Mouse (Mus musculus): ENCODE data around the gene Wars. TPM values are rescaled to one million over a fixed set of nuclear protein-coding genes. Genes with fewer than 3 reads are reported as not detected.

The Wars gene
- polyA plus RNA-seq, 1 experiment from 2014 or later, result 113 TPM

GRCm38 (mm10) chr12:108928249-108928648, 34.3 kb upstream of the Wars start:
- Histone ChIP-seq H3K4me1 (peaks cover 45% of the 10 kb centered on the region), H3K27ac (peak overlapping the region; percentile 62; the same call in 1 of the 2 replicates), H3K4me3 (no peak overlapping the region), H3K9ac (no peak overlapping the region), H3K4me2 (replicated peaks) (no peak overlapping the region), H3K27me3 (no peaks in the 10 kb centered on the region), H3K36me3 (no peaks in the 10 kb centered on the region), H3K9me3 (replicated peaks) (no peaks in the 10 kb centered on the region)
- no peak for ATAC-seq (ENCODE audit: low FRiP score)
- 88% methylated on average over 2 of the region's 2 CpGs for WGBS

GRCm38 (mm10) chr12:108926606-108927111, 32.7 kb upstream of the Wars start:
- no peaks in the 10 kb centered on the region for H3K36me3 ChIP-seq
- no peaks in the 10 kb centered on the region for H3K9me3 ChIP-seq (replicated peaks)
- no peaks in the 10 kb centered on the region for H3K27me3 ChIP-seq
- peak overlapping the region; percentile 58 for H3K27ac ChIP-seq
- WGBS, result 34% methylated on average over 10 of the region's 11 CpGs
- H3K4me1 ChIP-seq, result peaks cover 34% of the 10 kb centered on the region
- ATAC-seq (ENCODE audit: low FRiP score), result 0 out of 2 replicates have a peak, but pooled peaks have one; percentile 54
- no peak overlapping the region for H3K9ac ChIP-seq
- no peak overlapping the region for H3K4me3 ChIP-seq
- no peak overlapping the region for H3K4me2 ChIP-seq (replicated peaks)

DNA sequence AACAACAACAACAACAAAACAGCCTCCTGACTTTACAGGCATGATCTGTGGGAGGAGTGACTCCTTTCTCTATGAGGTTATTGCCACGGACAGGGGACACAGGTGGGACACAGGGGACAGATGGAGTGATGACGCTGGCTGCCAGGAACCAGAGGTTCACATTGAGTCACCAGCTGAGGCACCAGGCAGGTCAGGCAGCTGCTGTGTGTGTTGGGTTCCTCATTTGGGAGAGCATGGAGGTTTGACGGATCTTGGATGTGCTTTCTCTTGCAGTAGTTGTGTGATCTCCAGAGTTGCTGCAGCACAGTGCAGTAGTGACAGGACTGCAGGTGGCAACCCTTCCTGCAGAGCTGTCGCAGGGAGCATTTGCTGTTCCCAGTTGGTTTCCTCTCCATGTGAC, 24.8 kb upstream of the Wars start:
- peak overlapping the region; percentile 57; the same call in 1 of the 2 replicates for H3K27ac ChIP-seq
- no peak overlapping the region for H3K9ac ChIP-seq
- H3K4me3 ChIP-seq, result no peak overlapping the region
- H3K27me3 ChIP-seq, result no peaks in the 10 kb centered on the region; the same call in 1 of the 2 replicates
- H3K36me3 ChIP-seq, result no peaks in the 10 kb centered on the region
- peaks cover 55% of the 10 kb centered on the region for H3K4me1 ChIP-seq
- ATAC-seq (ENCODE audit: low FRiP score), result no peak
- no peak overlapping the region for H3K4me2 ChIP-seq (replicated peaks)
- no peaks in the 10 kb centered on the region for H3K9me3 ChIP-seq (replicated peaks)
- 53% methylated on average over 4 of the region's 4 CpGs for WGBS

DNA sequence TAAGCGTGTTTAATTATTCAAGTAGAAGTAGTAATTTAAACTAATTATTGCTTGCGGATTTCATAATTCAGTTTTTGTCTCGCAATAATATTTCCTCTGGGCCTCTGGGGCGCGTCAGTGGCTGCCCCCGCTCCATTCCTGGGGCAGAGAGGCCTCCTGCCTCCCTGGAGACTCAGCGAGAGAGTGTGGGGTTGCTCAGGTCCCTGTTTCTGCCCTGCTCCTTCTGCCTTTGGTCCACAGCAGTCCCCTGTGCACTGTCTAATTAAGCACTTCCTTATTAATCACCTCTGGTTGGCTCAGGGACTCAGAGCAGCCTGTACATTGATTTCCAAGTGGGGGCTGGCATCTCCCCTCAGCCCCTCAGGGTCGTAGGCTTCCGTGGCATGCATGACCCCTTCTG, 23.5 kb upstream of the Wars start:
- 43% methylated on average over 9 of the region's 9 CpGs for WGBS
- Histone ChIP-seq H3K9ac (no peak overlapping the region), H3K4me3 (no peak overlapping the region), H3K27ac (peak overlapping the region; percentile 57), H3K4me1 (peaks cover 63% of the 10 kb centered on the region), H3K27me3 (no peaks in the 10 kb centered on the region; the same call in 1 of the 2 replicates), H3K36me3 (no peaks in the 10 kb centered on the region), H3K4me2 (replicated peaks) (no peak overlapping the region), H3K9me3 (replicated peaks) (no peaks in the 10 kb centered on the region)
- peak; percentile 37; the same call in 1 of the 2 replicates for ATAC-seq (ENCODE audit: low FRiP score)

- peak; percentile 69 for ATAC-seq (ENCODE audit: low FRiP score)
- Histone ChIP-seq H3K4me1 (peaks cover 70% of the 10 kb centered on the region), H3K36me3 (no peaks in the 10 kb centered on the region), H3K9me3 (replicated peaks) (no peaks in the 10 kb centered on the region), H3K27me3 (no peaks in the 10 kb centered on the region; the same call in 1 of the 2 replicates), H3K4me3 (no peak overlapping the region), H3K4me2 (replicated peaks) (no peak overlapping the region), H3K27ac (peak overlapping the region; percentile 46), H3K9ac (no peak overlapping the region)
- WGBS, result 41% methylated on average over 7 of the region's 7 CpGs
Measured at GRCm38 (mm10) chr12:108916447-108917042, 22.6 kb upstream of the Wars start.

GRCm38 (mm10) chr12:108915893-108916292, 21.9 kb upstream of the Wars start:
- peak; percentile 61; the same call in 1 of the 2 replicates for ATAC-seq (ENCODE audit: low FRiP score)
- no peak overlapping the region for H3K9ac ChIP-seq

DNA sequence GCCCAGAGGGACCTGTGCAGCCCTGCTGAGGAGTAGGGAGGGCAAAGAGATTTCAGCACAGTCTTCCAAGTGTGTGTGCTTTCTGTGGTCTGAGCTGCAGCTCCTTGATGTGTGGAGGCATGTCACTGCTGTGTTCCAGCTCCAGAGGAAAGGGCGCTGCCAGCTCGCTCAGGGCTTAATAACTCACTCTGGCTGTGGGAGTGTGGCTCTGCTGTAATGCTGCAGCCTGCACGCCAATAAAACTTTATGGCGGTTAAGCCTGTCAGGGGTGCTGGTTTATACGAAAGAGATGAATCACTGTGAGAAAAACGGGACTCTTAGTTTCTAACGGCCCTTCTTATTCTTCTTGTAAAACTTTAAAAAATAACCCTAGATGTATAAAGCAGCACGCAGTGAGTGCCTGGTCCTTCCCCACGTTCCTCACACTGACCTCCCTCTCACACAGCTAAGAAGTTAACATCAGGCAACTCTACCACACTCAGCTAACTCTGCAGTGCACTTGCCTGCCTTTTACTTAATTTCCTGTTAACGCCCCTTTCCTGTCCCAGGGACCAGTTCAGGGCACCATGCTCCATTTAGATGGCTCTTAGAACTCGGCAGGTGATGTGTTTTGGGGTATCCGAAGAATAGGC, 20.9 kb upstream of the Wars start:
- no peaks in the 10 kb centered on the region; the same call in 1 of the 2 replicates for H3K27me3 ChIP-seq
- ATAC-seq (ENCODE audit: low FRiP score), result no peak
- H3K27ac ChIP-seq, result peak overlapping the region; percentile 40; the same call in 1 of the 2 replicates
- no peaks in the 10 kb centered on the region for H3K36me3 ChIP-seq
- WGBS, result 69% methylated on average over 12 of the region's 12 CpGs
- peak overlapping the region; percentile 25; the same call in 1 of the 2 replicates for H3K9ac ChIP-seq
- H3K4me3 ChIP-seq, result no peak overlapping the region
- no peaks in the 10 kb centered on the region for H3K9me3 ChIP-seq (replicated peaks)
- peaks cover 75% of the 10 kb centered on the region for H3K4me1 ChIP-seq
- H3K4me2 ChIP-seq (replicated peaks), result no peak overlapping the region

More at GRCm38 (mm10) chr12:108915893-108916292, 21.9 kb upstream of the Wars start:
- 9% methylated on average over 6 of the region's 6 CpGs for WGBS
- H3K27ac ChIP-seq, result peak overlapping the region; percentile 46
- H3K4me2 ChIP-seq (replicated peaks), result 0 out of 2 replicates have a peak overlapping the region, but pooled peaks have one; percentile 8
- no peaks in the 10 kb centered on the region for H3K9me3 ChIP-seq (replicated peaks)
- no peaks in the 10 kb centered on the region; the same call in 1 of the 2 replicates for H3K27me3 ChIP-seq
- H3K36me3 ChIP-seq, result no peaks in the 10 kb centered on the region
- H3K4me1 ChIP-seq, result peaks cover 72% of the 10 kb centered on the region
- no peak overlapping the region for H3K4me3 ChIP-seq

DNA sequence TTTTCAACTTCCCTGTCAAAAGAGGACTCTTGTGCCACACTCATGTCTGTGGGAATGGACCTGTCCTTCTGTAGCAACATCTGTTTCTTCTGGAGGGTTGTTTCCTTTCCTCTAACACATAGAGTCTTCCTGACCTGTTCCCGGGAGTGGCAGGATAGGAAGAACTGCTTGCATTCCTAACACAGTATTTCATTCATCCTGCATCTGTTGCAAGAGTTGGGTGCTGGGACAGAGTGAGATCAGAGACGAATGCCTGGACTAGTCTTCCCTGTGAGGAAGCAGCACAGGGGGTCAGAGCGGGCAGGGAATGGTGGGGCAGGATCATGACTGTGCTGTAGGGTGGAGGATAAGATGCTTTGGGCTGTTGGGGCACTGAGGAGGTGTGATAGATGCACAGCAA, 20.2 kb upstream of the Wars start:
- ATAC-seq (ENCODE audit: low FRiP score), result no peak
- Histone ChIP-seq H3K4me3 (no peak overlapping the region), H3K27ac (no peak overlapping the region), H3K9ac (peak overlapping the region; percentile 25; the same call in 1 of the 2 replicates), H3K9me3 (replicated peaks) (no peaks in the 10 kb centered on the region), H3K4me1 (peaks cover 75% of the 10 kb centered on the region), H3K27me3 (no peaks in the 10 kb centered on the region; the same call in 1 of the 2 replicates), H3K36me3 (no peaks in the 10 kb centered on the region), H3K4me2 (replicated peaks) (no peak overlapping the region)
- 58% methylated on average over 3 of the region's 3 CpGs for WGBS

DNA sequence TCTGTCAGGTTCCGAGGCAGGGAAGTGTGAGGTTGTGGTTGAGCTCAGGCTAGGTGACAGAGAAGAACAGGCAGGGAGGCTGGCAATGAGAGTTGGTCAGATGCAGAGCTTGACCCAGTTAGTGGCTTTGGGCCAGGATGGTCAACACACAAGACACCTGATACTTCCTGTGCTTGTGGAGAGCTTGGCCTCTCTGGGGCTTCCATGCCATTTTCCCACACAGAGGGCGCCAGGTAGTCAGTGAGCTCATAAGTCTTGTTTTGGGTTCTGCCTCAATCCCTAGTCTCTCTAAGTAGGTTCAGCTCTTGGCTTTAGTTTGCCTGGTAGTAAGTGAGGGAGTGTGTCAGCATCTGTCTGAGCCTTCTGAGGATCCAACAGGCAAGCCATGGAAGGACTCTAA, 18.5 kb upstream of the Wars start:
- Histone ChIP-seq H3K4me3 (no peak overlapping the region), H3K27me3 (no peaks in the 10 kb centered on the region; the same call in 1 of the 2 replicates), H3K27ac (no peak overlapping the region), H3K9ac (no peak overlapping the region), H3K4me1 (peaks cover 70% of the 10 kb centered on the region), H3K4me2 (replicated peaks) (no peak overlapping the region), H3K36me3 (no peaks in the 10 kb centered on the region), H3K9me3 (replicated peaks) (no peaks in the 10 kb centered on the region)
- no peak for ATAC-seq (ENCODE audit: low FRiP score)
- 80% methylated on average over 2 of the region's 2 CpGs for WGBS

DNA sequence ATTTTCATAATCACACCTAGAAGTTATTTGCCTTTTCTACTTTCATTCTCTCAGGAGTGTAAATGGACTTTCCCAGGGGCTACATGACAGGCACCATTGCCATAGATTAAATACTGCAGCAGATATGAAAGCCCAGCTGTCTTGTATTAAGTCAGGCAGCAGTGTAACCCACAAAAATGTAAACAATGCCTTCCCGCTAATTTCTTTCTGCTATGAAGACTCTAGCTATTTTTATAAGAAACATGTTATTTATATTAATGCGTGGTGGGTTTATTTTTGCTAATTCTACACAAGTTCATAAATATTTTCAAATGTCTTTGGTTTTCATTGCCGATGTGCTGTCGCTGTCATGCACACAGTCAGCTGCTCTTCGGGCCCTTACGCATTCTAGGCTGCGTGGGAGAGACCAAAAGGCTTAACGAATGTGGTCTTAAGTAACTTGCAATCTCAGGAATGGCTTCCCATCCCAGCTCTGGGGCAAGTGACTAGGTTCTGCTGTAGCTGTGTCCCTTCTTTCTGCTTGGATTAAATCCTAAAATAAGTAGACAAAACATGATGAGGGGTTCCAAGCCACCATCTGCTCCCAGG, 16.0 kb upstream of the Wars start:
- ATAC-seq (ENCODE audit: low FRiP score), result no peak
- Histone ChIP-seq H3K4me2 (replicated peaks) (no peak overlapping the region), H3K4me1 (peaks cover 68% of the 10 kb centered on the region), H3K4me3 (no peak overlapping the region), H3K27ac (peak overlapping the region; percentile 36), H3K36me3 (no peaks in the 10 kb centered on the region), H3K9ac (no peak overlapping the region), H3K9me3 (replicated peaks) (no peaks in the 10 kb centered on the region), H3K27me3 (no peaks in the 10 kb centered on the region; the same call in 1 of the 2 replicates)
- WGBS, result 78% methylated on average over 8 of the region's 8 CpGs

DNA sequence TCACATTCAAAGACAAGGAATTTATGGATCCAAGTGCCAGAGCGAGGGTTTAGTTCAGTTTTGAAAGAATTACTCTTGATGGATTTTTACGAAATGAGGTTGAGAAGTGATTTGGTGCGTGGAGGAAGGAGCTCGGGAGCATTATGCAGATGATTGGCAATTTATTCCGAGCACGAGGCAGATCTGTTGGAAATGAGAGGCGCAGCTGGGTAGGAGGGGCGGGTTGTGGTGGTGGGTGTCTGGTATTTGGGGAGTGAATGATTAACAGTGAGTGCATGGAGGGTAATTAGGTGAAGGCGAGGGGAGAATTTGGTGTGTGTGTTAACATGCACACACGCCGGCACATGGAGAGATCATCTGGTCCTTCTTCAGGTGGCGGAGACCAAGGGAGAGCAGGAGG, 12.4 kb upstream of the Wars start:
- peak; percentile 55; the same call in 1 of the 2 replicates for ATAC-seq (ENCODE audit: low FRiP score)
- Histone ChIP-seq H3K36me3 (no peaks in the 10 kb centered on the region; the same call in 1 of the 2 replicates), H3K9ac (no peak overlapping the region), H3K4me2 (replicated peaks) (no peak overlapping the region), H3K9me3 (replicated peaks) (no peaks in the 10 kb centered on the region), H3K4me1 (peaks cover 54% of the 10 kb centered on the region), H3K27me3 (no peaks in the 10 kb centered on the region), H3K27ac (peak overlapping the region; percentile 86), H3K4me3 (no peak overlapping the region)
- WGBS, result 44% methylated on average over 12 of the region's 12 CpGs
